Mouse (Mus musculus) ZHBTc4 (cell line): ENCODE measurements around the gene Dennd5b.
"Not testable (repeated sequence)": the region's sequence is repeated elsewhere in the genome, so short reads cannot be mapped to it uniquely, and the experiment has no call there.

Source experiments
- DNase-seq: peaks from one replicate; pipeline ENCODE4 v3.0.0-alpha.2; 2011; ENCODE audit warnings: low read depth, low spot score

Dennd5b gene

GRCm38 (mm10) chr6:149010766-149011301 is 90.6 kb downstream of the Dennd5b start:
- DNase-seq: peak; percentile 71

GRCm38 (mm10) chr6:149005009-149005408 is 96.5 kb downstream of the Dennd5b start:
- DNase-seq: no peak

- peak; percentile 86 for DNase-seq
These were observed 107.0 kb downstream of the Dennd5b start for GRCm38 (mm10) chr6:148994327-148994999.

GRCm38 (mm10) chr6:148993117-148994077 is 108.1 kb downstream of the Dennd5b start:
- DNase-seq: peak; percentile 90

GRCm38 (mm10) chr6:148992373-148993116 is 108.9 kb downstream of the Dennd5b start:
- DNase-seq: peak; percentile 98

- peak; percentile 77 for DNase-seq
These were observed 109.7 kb downstream of the Dennd5b start for GRCm38 (mm10) chr6:148991660-148992372.

GRCm38 (mm10) chr6:148989792-148990491 is 111.5 kb downstream of the Dennd5b start:
- DNase-seq: not testable (repeated sequence)

- peak; percentile 39 for DNase-seq
These were observed 115.5 kb downstream of the Dennd5b start for GRCm38 (mm10) chr6:148986003-148986402.

GRCm38 (mm10) chr6:148980495-148980894 is 121.0 kb downstream of the Dennd5b start:
- no peak for DNase-seq

GRCm38 (mm10) chr6:148975096-148975495 is 126.4 kb downstream of the Dennd5b start:
- no peak for DNase-seq

GRCm38 (mm10) chr6:148972891-148973290 is 128.6 kb downstream of the Dennd5b start:
- no peak for DNase-seq

GRCm38 (mm10) chr6:148972059-148972848 is 129.2 kb downstream of the Dennd5b start:
- DNase-seq: peak; percentile 46

GRCm38 (mm10) chr6:148971385-148971940 is 130.0 kb downstream of the Dennd5b start:
- DNase-seq: peak; percentile 73

GRCm38 (mm10) chr6:148961285-148961684 is 140.2 kb downstream of the Dennd5b start:
- no peak for DNase-seq

GRCm38 (mm10) chr6:148959540-148960238 is 141.8 kb downstream of the Dennd5b start:
- DNase-seq: no peak

- peak; percentile 40 for DNase-seq
These were observed 142.8 kb downstream of the Dennd5b start for GRCm38 (mm10) chr6:148958712-148959111.

GRCm38 (mm10) chr6:148957046-148957445 is 144.4 kb downstream of the Dennd5b start:
- peak; percentile 72 for DNase-seq

- DNase-seq: peak; percentile 87
These were observed 145.6 kb downstream of the Dennd5b start for GRCm38 (mm10) chr6:148955641-148956420.
